Mouse (Mus musculus) embryonic fibroblast, embryonic 13.5 days (primary cell): Measurements from ENCODE around the gene Parpbp.

Experiments used
- CTCF ChIP-seq: IDR thresholded peaks from 2 replicates; pipeline ENCODE4 v1.5.1; 2011; ENCODE audit warnings: mild to moderate bottlenecking, control low read depth, low read length, moderate library complexity, borderline replicate concordance; ENCODE audit not compliant: insufficient read depth
- POLR2A ChIP-seq: IDR thresholded peaks from 2 replicates; pipeline ENCODE4 v1.6.1; 2011; ENCODE audit warnings: low read depth, mild to moderate bottlenecking, control low read depth, low read length, moderate library complexity

DNA sequence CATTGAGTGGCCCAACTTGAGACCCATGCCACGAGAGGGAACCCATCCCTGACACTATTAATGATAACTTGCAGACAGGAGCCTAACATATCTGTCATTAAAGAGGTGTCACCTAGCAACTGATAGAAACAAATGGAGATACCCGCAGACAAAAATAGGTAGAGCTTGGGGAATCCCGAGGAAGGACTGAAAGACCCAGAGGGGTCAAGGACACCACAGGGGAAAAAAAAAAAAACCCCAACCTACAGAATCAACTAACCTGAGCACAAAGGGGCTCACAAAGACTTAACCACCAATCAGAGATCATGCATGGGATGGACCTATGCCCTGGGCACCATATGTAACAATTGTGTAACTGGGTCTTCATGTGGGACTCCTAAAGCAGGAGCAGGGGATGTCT, 79.4 kb downstream of the Parpbp start:
- TF ChIP-seq CTCF, result no peak
- TF ChIP-seq POLR2A, result no peak
